Mouse (Mus musculus): Measurements from ENCODE around the gene Gm42517. TPM values are rescaled to one million over a fixed set of nuclear protein-coding genes. Genes with fewer than 3 reads are reported as not detected.
A peak's percentile ranks its signal among the peaks of the same experiment; 100 is the strongest.

The Gm42517 gene
- polyA plus RNA-seq, 1 experiment from 2014 or later: 0.15 TPM

DNA sequence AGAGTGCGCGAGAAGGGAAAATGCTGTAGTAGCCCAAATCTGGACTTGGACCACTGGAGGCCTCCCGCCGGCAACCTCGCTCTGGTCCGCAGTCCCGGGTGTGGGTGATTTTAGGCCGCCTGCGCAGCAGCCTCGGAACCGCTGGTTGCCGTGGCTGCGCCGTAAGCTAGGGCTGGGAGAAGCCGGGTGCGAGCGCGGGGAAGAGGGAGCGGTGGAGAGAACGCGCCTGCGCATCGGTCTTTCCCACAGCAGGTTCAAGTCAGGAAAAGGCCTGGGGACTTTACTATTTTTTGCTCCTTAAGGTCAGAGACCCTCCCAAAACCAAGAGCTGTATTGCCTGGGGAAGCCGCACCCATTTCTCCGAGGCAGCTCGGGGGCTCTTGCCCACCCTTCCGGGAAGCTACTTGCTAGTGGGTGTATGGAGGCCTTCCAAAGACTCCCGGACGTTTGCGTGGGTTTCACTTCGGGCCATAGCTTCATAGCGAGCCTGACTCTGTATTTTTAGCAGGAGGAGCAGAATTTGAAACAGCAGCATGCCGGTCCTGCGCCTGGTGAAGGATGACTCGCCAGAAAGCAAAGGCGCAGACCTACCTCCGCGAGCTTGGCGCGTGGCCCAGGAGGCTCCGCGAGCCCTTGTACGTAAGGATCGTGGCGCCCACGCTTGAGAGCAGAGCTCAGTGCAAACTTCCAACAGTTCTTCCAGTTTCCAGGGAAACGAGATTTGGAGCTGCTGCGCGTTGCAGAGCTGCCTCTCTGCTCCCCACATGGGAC, 1.3 kb upstream of the Gm42517 start:
- H3K4me1 ChIP-seq: peaks cover 33% of the 10 kb centered on the region
- H3K4me3 ChIP-seq: peak overlapping the region; percentile 55
- peak overlapping the region; percentile 84 for H3K4me2 ChIP-seq
- no peak overlapping the region for H3K27ac ChIP-seq
- H3K27me3 ChIP-seq: peaks cover 93% of the 10 kb centered on the region
- no peaks in the 10 kb centered on the region for H3K36me3 ChIP-seq
- no peaks in the 10 kb centered on the region for H3K9me3 ChIP-seq
- ATAC-seq (ENCODE audit: insufficient number of reproducible peaks, low FRiP score, low TSS enrichment, low read depth): no peak
- H3K9ac ChIP-seq: no peak overlapping the region
- WGBS: under 1% methylated on average over 49 of the region's 49 CpGs

- 6% methylated on average over 6 of the region's 6 CpGs for WGBS
- Histone ChIP-seq H3K4me2 (peak overlapping the region; percentile 98), H3K4me1 (peaks cover 33% of the 10 kb centered on the region), H3K36me3 (no peaks in the 10 kb centered on the region), H3K9ac (no peak overlapping the region), H3K27ac (no peak overlapping the region), H3K4me3 (peak overlapping the region; percentile 55), H3K9me3 (no peaks in the 10 kb centered on the region), H3K27me3 (peaks cover 95% of the 10 kb centered on the region)
- ATAC-seq (ENCODE audit: insufficient number of reproducible peaks, low FRiP score, low TSS enrichment, low read depth): no peak
Observed at GRCm38 (mm10) chr5:108368446-108368845, 724 bp upstream of the Gm42517 start.

DNA sequence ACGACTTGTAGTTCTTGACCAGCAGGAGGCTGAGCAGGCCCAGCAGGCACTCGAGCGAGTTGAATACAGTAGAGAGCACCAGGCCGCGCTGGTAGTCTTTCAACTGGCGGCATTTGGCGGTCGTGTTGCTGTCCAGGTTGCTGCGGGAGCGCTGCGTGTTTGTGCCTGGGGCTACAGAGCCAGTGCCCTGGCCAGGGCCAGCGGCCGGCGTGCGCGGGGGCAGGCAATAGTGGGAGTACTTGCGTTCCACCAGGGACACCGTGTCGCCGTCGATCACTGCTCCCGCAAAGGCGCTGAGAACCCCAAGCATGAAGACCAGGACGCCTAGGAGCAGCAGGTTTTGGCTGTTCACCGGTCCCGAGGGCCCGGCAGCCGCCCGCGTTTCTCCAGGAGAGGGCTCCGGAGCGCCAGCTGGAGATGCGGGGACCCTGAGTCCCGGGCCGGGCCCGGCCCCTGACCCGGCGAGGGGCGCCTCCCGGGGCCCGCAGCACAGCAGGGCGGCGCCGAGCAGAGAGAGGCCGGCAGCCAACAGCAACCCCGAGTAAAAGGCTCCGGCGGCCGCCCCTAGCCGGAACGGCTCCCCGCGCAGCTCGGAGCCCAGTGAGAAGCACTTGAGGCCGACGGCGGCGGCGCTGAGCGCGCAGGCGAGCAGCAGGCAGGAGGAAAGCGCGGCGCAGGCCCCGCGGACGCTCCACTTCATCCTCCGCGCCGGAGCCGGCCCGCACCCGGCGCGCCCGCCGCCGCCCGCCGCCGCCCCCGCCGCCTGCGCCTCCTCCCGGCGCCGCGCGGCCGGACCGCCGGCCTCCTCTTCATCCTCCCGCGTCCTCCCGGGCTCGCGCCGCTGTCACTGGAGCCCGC, 509 bp downstream of the Gm42517 start:
- peak overlapping the region; percentile 23 for H3K9ac ChIP-seq
- no peaks in the 10 kb centered on the region for H3K9me3 ChIP-seq
- no peak for ATAC-seq (ENCODE audit: insufficient number of reproducible peaks, low FRiP score, low TSS enrichment, low read depth)
- peaks cover 96% of the 10 kb centered on the region for H3K27me3 ChIP-seq
- peaks cover 33% of the 10 kb centered on the region for H3K4me1 ChIP-seq
- peak overlapping the region; percentile 55 for H3K4me3 ChIP-seq
- no peak overlapping the region for H3K27ac ChIP-seq
- 1% methylated on average over 72 of the region's 100 CpGs for WGBS
- H3K36me3 ChIP-seq: no peaks in the 10 kb centered on the region
- H3K4me2 ChIP-seq: peak overlapping the region; percentile 98

- Histone ChIP-seq H3K27ac (no peak overlapping the region), H3K36me3 (no peaks in the 10 kb centered on the region), H3K4me2 (peak overlapping the region; percentile 98), H3K27me3 (peaks cover 88% of the 10 kb centered on the region), H3K4me3 (peak overlapping the region; percentile 55), H3K9ac (0 out of 2 replicates have a peak overlapping the region, but pooled peaks have one; percentile 23), H3K4me1 (peaks cover 33% of the 10 kb centered on the region), H3K9me3 (no peaks in the 10 kb centered on the region)
- 3% methylated on average over 59 of the region's 60 CpGs for WGBS
- ATAC-seq (ENCODE audit: insufficient number of reproducible peaks, low FRiP score, low TSS enrichment, low read depth): no peak
Observed at GRCm38 (mm10) chr5:108366328-108366983, 1.3 kb downstream of the Gm42517 start.

DNA sequence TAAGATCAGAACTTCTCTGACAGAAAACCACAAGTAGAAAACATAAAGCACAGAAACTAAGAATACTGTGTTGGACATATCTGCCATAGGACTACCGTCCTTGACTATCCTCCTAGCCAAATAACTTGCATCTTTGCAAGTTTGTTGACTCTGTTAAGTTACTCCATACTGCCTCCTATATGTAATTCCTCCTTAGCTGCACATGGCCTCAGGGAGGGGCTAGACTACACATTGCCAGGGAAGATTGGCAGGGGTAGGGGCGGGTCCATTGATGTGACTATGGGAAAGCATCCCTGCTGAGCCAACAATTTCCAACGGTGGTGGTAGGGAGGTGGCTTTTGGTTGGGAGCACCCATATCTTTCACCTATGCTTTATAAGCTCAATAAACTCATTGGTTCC, 5.4 kb downstream of the Gm42517 start:
- Histone ChIP-seq H3K36me3 (no peaks in the 10 kb centered on the region), H3K9ac (no peak overlapping the region), H3K4me1 (peaks cover 12% of the 10 kb centered on the region), H3K27ac (no peak overlapping the region), H3K9me3 (no peaks in the 10 kb centered on the region), H3K4me2 (no peak overlapping the region), H3K4me3 (no peak overlapping the region), H3K27me3 (peaks cover 56% of the 10 kb centered on the region)
- no peak for ATAC-seq (ENCODE audit: insufficient number of reproducible peaks, low FRiP score, low TSS enrichment, low read depth)
- WGBS: 36% methylated on average over 3 of the region's 3 CpGs

DNA sequence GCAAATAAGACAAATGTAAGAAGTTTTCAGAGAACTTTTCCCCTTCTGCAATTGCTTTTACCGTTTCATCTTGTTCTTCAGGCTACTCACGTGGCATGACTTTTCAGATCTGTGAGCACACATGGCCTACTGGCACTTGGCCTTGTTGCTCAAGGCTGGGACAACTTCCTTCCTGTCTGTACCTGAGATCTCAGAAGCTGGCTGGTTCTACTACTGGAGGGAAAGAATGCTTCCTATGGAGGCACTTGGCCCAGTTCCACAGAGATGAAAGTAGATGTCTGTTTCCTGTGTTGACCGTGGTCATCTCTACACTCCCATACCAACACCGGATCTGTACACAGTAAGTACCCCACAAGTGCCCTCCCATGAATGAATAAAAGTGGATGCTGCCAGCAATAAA, 7.5 kb downstream of the Gm42517 start:
- no peaks in the 10 kb centered on the region for H3K9me3 ChIP-seq
- peaks cover 37% of the 10 kb centered on the region for H3K27me3 ChIP-seq
- no peak overlapping the region for H3K4me3 ChIP-seq
- H3K36me3 ChIP-seq: no peaks in the 10 kb centered on the region
- 87% methylated on average over 4 of the region's 4 CpGs for WGBS
- ATAC-seq (ENCODE audit: insufficient number of reproducible peaks, low FRiP score, low TSS enrichment, low read depth): no peak
- H3K9ac ChIP-seq: no peak overlapping the region
- no peaks in the 10 kb centered on the region for H3K4me1 ChIP-seq
- no peak overlapping the region for H3K27ac ChIP-seq
- H3K4me2 ChIP-seq: no peak overlapping the region

DNA sequence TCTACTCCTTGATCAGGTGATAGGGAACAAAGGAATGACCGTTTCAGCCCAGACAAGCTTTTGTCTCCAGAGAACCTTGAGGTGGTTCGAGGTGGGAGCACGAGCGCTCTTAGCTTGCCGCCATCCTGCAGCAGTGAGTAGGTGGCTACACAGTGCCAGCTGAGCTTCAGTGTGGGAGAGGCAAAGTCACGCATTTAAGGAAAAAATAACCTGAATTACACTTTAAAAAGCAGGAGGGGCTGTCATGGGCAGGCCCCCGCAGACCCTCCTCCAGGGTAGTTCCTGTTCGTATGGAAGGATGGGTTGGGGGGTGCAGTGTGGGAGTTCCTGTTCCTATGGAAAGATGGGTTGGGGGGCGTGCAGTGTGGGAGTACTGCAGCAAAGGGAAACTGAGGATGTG, 8.2 kb downstream of the Gm42517 start:
- H3K36me3 ChIP-seq: no peaks in the 10 kb centered on the region
- no peak overlapping the region for H3K4me3 ChIP-seq
- H3K27ac ChIP-seq: no peak overlapping the region
- no peaks in the 10 kb centered on the region for H3K9me3 ChIP-seq
- no peak for ATAC-seq (ENCODE audit: insufficient number of reproducible peaks, low FRiP score, low TSS enrichment, low read depth)
- H3K4me2 ChIP-seq: no peak overlapping the region
- H3K9ac ChIP-seq: no peak overlapping the region
- WGBS: 81% methylated on average over 9 of the region's 9 CpGs
- peaks cover 29% of the 10 kb centered on the region for H3K27me3 ChIP-seq
- no peaks in the 10 kb centered on the region for H3K4me1 ChIP-seq

GRCm38 (mm10) chr5:108357862-108358261, 9.9 kb downstream of the Gm42517 start:
- 86% methylated on average over 1 of the region's 1 CpGs for WGBS

GRCm38 (mm10) chr5:108354056-108354455, 13.7 kb downstream of the Gm42517 start:
- 85% methylated on average over 2 of the region's 2 CpGs for WGBS
- no peaks in the 10 kb centered on the region for H3K27me3 ChIP-seq
- H3K4me1 ChIP-seq: no peaks in the 10 kb centered on the region
- no peak overlapping the region for H3K4me2 ChIP-seq
- H3K27ac ChIP-seq: no peak overlapping the region
- H3K9me3 ChIP-seq: no peaks in the 10 kb centered on the region
- no peak overlapping the region for H3K4me3 ChIP-seq
- no peak for ATAC-seq (ENCODE audit: insufficient number of reproducible peaks, low FRiP score, low TSS enrichment, low read depth)
- peaks cover 14% of the 10 kb centered on the region for H3K36me3 ChIP-seq
- no peak overlapping the region for H3K9ac ChIP-seq

More at GRCm38 (mm10) chr5:108357862-108358261, 9.9 kb downstream of the Gm42517 start:
- no peaks in the 10 kb centered on the region for H3K9me3 ChIP-seq
- H3K4me3 ChIP-seq: no peak overlapping the region
- no peak overlapping the region for H3K9ac ChIP-seq
- H3K27ac ChIP-seq: no peak overlapping the region
- peaks cover 13% of the 10 kb centered on the region for H3K27me3 ChIP-seq
- no peaks in the 10 kb centered on the region for H3K36me3 ChIP-seq
- no peak for ATAC-seq (ENCODE audit: insufficient number of reproducible peaks, low FRiP score, low TSS enrichment, low read depth)
- H3K4me1 ChIP-seq: no peaks in the 10 kb centered on the region
- H3K4me2 ChIP-seq: no peak overlapping the region

GRCm38 (mm10) chr5:108349511-108350148, 18.1 kb downstream of the Gm42517 start:
- ATAC-seq (ENCODE audit: insufficient number of reproducible peaks, low FRiP score, low TSS enrichment, low read depth): no peak
- 91% methylated on average over 9 of the region's 9 CpGs for WGBS
- no peaks in the 10 kb centered on the region for H3K4me1 ChIP-seq

GRCm38 (mm10) chr5:108347843-108348242, 19.9 kb downstream of the Gm42517 start:
- H3K4me1 ChIP-seq: no peaks in the 10 kb centered on the region

More at GRCm38 (mm10) chr5:108349511-108350148, 18.1 kb downstream of the Gm42517 start:
- Histone ChIP-seq H3K4me3 (no peak overlapping the region), H3K9ac (no peak overlapping the region), H3K4me2 (no peak overlapping the region), H3K27me3 (no peaks in the 10 kb centered on the region), H3K9me3 (no peaks in the 10 kb centered on the region), H3K27ac (no peak overlapping the region), H3K36me3 (peaks cover 26% of the 10 kb centered on the region)

More at GRCm38 (mm10) chr5:108347843-108348242, 19.9 kb downstream of the Gm42517 start:
- Histone ChIP-seq H3K4me2 (no peak overlapping the region), H3K36me3 (peaks cover 31% of the 10 kb centered on the region), H3K4me3 (no peak overlapping the region), H3K9ac (no peak overlapping the region), H3K9me3 (no peaks in the 10 kb centered on the region), H3K27ac (no peak overlapping the region), H3K27me3 (no peaks in the 10 kb centered on the region)
- 62% methylated on average over 6 of the region's 6 CpGs for WGBS
- no peak for ATAC-seq (ENCODE audit: insufficient number of reproducible peaks, low FRiP score, low TSS enrichment, low read depth)

Data from limb, embryonic 15.5 days (tissue).